Mouse (Mus musculus) MEL-GATA-1-ER (cell line): ENCODE measurements around the gene Prdm13.

Source experiments
- DNase-seq: peaks from one replicate; pipeline ENCODE4 v3.0.0-alpha.2; 2012; ENCODE audit warnings: low read depth; ENCODE audit errors: extremely low read depth

Gene Prdm13

DNA sequence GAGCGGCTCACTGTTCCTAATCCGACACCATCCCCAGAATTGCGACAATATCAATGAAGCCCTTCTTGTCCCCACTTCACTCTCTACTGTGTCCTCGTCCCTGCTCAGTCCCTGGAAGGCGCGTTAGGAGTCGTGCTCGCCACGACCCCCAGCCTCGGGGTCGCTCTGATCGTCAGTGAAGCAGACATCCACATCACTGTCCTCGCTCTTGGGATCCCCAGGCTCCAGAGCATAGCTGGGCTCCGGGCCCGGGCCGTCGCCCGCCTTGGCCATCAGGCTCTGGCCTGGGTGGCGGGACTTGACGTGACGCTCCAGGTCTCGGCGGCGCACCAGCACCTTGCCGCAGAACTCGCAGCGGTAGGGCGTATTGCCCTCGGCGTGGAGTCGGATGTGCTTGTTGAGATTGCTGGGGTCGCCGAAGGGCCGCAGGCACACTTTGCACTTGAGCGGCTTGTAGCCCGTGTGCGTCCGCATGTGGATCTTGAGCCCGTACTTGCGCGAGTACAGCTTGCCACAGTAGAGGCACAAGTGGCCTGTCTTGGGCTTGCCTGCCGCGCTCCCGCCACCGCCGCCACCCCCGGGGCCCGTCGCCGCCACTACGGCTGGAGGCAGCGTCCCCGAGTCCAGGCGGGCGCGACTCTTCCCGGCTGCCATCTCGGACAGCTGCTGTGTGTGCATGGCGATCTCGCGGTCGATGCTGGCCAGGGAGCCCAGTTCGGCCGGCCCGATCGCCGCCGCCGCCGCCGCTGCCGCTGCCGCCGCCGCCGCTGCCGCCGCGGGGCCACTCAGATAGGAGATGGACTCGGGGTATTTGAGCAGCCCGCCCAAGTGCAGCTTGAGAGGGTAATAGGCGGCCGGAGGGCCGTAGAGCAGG lies 7.4 kb downstream of the Prdm13 start:
- no peak for DNase-seq

DNA sequence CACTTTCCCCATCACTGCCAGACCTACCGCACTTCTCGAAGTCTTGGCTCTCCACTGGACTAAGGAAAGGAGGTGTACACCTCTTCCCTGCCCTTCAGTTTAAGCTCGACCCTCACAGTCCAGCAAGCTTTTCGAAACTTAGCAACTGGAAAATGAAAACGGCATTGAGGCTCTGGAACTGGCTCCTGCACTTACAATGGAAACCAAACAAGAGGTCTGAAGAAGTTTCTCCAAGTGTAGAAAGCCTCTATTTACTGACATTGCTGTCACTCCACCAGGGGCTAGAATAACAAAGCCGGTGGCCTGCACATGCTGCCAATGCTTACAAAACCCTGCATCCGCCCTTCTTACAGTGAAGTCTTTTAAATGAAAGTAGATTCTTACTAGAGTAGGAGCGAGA lies 11.1 kb downstream of the Prdm13 start:
- DNase-seq: no peak

DNA sequence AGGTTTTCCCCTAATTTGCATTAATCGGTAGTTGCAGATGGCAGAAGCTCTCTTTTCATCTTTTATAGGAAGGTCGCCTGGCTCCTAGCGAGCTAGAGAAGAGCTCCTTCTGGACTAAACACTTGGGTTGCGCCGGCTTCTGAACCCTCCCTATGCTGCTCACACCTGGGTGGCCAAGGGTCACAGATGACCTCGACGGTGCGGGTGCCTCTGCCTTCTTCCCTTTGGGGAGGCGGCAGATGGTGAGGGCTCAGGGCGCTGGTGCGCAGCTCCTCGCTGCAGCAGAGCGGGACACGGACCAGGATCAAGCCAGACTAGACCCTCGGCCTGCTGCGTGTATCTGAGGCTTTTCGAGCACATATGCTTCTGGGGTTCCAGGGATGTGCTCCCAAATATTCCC lies 11.7 kb downstream of the Prdm13 start:
- DNase-seq: no peak

DNA sequence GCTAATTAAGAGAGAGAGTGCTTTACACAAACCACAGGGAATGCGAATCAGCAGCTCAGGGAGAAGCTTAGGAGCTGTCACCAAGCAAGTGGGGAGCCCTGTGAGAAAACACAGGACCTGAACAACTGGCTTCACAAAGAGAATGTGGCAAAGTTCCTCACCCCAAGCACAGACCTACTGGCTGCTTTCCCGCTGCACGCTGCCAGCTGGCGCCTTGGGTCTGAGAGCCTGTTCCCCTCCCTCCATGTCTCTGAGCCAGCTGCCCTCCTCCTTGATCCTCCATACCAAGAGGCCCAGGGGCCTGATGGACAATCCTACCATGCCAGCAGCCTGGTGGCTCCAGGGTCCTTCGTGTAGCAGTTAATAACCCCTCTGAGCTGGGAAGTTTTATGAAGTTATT lies 19.8 kb downstream of the Prdm13 start:
- no peak for DNase-seq

DNA sequence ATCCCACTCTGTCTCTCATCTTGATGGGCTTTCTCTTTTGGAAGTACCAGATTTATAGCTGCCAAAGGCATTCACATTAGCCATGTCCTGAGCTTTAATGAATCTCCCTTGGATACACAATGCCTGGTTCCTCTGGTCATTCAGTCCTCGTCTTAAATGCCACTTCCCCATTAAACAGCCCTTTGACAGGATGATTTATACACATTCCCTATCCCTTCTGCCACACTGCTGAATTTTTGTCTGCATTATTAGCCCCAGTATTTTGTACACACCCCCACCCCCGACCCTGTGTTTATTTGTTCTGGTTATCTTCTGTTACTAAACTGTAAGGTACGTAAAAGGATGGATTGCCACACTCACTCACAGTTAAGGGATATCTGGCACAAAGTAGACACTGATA lies 27.6 kb downstream of the Prdm13 start:
- no peak for DNase-seq

DNA sequence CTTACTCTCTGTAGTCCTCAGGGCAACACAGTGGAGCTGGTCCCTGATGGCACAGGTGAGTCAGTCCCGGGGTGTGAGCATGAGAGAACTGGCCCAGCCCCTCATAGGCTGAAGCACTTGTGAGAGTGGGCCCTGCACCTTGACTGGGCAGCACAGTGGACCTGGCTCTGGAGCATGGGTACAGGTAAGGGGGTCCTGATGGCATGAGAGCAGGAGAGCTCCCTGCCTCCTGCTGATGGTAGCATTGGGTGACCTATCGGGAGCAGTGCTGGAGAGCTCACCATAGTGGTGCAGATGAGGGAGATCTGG lies 56.5 kb downstream of the Prdm13 start:
- DNase-seq: no peak

DNA sequence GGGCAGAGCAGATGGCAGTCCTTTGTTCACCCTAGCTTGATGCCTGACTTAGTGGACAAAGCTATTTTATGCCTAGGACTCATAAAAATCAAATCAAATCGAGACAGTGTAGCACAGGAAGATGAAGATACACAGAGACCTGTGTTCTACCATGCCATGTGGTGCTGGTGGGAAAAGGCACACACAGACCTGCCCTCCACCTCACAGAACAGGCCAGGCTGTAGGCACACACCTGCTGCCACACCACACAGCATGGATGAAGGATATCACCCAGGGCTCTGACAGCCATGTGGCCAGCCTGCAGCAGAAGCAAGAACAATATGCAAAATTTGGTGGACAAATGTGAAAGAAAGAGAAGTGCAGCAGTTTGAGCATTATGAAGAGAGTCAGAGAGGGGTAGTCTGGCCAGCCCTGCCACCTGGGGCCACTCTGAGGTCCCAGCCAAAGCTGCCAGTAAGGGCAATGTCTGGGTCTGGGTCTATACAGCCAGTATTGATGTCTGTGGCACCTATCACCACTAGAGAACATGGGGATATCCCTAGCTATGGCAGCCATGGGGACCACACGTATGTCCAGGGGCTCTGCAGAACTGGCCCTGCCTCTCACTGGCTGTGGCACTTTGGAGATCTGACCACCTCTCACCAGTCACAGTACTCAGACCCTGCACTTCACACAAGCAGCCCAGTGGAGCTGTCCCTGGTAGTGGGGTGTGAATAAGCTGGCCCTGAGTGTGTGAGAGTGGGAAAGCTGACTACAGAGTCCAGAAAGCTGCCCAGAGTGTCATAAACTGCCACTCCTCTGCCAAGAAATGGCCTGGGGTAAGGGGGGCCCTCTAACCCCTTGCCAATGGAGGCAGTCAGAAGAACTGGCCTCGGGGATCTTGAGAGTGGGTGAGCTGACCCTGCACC lies 57.1 kb downstream of the Prdm13 start:
- DNase-seq: no peak
